Mouse (Mus musculus): Measurements from ENCODE around the gene Racgap1.

DNA sequence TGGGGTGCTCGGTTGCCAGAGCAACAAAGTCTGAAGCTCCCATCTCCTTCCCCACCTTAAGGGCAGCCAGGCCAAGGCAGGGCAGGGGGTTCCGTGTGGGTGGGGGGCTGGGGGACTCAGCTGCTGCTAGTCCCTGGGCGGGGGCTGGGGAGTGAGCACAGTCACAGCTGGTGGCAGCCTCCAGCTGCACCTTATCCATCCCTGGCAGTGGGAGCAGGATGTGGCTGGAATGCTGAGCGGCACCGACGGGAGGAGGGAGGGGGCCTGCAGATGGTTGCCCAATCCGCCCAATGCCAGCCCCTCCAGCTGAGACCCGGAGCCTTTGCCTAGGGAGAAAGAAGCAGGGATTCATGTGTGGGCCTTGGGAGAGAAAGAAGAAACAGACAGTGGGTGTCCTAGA is 25.6 kb upstream of the Racgap1 start:
- TF ChIP-seq EP300 (IDR thresholded peaks at IDR 0.05; ENCODE audit: insufficient read depth, low read depth, low read length) (no peak), CTCF (IDR thresholded peaks at IDR 0.05) (no peak), POLR2A (IDR thresholded peaks at IDR 0.05; ENCODE audit: insufficient read depth, low read depth, low read length) (no peak)

Measured in heart, adult 2 months (tissue).